Mouse (Mus musculus) left cerebral cortex, postnatal 14 days (tissue): ENCODE measurements around the gene 2410002F23Rik. TPM values are rescaled to one million over a fixed set of nuclear protein-coding genes. Genes with fewer than 3 reads are reported as not detected.
"Not testable (repeated sequence)": the region's sequence is repeated elsewhere in the genome, so short reads cannot be mapped to it uniquely, and the experiment has no call there.

Experiments used
- DNase-seq, 2 experiments: peaks; one replicate each; pipeline ENCODE4 v3.0.0; 2021 to 2022; ENCODE audit warnings: low spot score in 2 of 2, mixed read lengths in 1 of 2
- intact Hi-C: fragments of 180-260 bp; cut with DNase I; formaldehyde crosslinking; loops from one replicate; pipeline ENCODE4 v1.15.1; 2025
- long read RNA-seq, 2 experiments: library from polyadenylated mRNA; stranded (forward); transcript quantifications; one replicate each; pipeline ENCODE4 v2.0.0; 2021
- total RNA-seq, 2 experiments: library from RNA; stranded (reverse); gene quantifications; 2 replicates each; pipeline ENCODE4 v1.2.3; 2021

Gene 2410002F23Rik
- 10 to 100 TPM; 88.7 to 94.1 TPM for total RNA-seq
- long read RNA-seq, experiment 1, transcript 2410002F23Rik-201 (6 exons, 1,982 nt): major isoform, 55 of 88 reads
- long read RNA-seq, experiment 1, transcript 2410002F23Rik-208 (6 exons, 784 nt): minor isoform, 13 of 88 reads
- long read RNA-seq, experiment 1, partial matches to known transcripts: 3 of 88 reads
- long read RNA-seq, experiment 1, other reads (novel, unspliced or antisense): 12 of 88 reads
- long read RNA-seq, experiment 2, transcript 2410002F23Rik-201 (6 exons, 1,982 nt): major isoform, 42 of 73 reads
- long read RNA-seq, experiment 2, transcript 2410002F23Rik-208 (6 exons, 784 nt): minor isoform, 10 of 73 reads
- long read RNA-seq, experiment 2, partial matches to known transcripts: 4 of 73 reads
- long read RNA-seq, experiment 2, other reads (novel, unspliced or antisense): 13 of 73 reads

DNA sequence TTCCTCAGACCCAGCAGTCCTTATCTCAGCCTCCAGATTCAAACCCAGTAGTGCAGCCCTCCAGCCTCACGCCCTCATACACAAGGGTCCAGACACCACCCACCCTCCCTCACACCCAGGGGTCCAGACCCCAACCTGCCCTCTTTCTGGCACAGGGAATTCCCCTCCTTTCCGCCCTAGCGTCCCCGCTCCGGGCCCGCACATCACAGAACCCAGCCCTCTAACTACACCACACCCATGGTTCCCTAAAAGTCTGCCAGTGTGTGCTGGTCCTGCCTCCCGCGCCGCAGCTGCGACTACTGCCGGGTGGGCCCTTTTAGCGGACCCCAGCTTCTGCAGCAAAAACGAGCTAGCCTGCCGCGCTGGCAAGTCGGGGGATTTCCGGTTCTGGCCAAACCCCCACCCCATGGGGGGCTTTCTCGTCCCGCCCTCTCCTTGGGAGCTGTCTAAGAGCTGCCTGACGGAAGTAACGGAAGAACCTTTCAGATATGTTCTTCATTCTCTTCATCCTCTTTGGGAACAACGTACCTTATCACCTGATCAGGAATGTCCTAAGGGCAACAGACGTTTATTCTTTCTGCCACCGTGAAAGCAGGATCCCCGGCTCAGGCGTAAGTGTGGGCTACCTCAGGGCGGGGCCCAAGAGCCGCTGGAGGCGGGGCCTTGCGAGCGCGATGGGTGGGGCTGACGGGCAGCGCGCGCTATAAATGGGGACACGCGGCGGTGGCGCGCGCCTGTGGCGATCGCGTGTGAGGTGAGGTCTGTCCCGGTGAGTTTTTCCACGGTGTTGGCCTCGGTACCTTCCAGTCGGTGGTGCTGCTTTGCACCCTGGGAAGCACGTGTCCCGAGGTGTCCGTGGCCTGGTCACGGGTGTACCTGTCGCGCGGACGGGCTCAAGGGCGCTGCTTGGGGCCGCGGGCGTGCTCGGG, at the start of gene 2410002F23Rik, which contains the start of gene 1700028J19Rik:
Gene 2410002F23Rik, plus strand, starts transcription at position 668 of the 929 bp plus-strand sequence.
Gene 1700028J19Rik, minus strand, starts transcription at position 641 of the 929 bp plus-strand sequence.
- DNase-seq: peak; percentile 90 to 92
- intact Hi-C loops: no loop called here

DNA sequence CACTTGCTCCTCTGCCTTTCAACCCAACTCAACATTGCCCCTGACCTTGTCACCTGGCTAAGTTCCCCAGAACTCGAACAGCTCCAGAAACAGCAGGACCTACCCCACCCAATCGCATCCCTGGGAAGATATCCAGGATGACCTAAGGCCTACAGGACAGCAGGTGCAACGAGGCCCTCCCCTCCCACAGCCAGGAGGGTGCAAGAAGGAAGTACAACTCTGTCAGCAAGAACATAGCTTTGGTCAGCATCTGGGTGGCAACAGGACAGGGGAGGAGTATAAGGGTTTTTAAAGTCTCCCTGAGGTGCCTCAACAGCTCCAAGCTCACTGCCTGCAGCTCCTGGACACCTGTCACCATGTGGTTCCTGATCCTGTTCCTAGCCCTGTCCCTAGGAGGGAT, 48.6 kb upstream of the 2410002F23Rik start, which contains the start of gene Klk1b3:
Gene Klk1b3, plus strand, starts transcription at position 301 of the 400 bp plus-strand sequence.
- DNase-seq: no peak
- intact Hi-C loops: no loop called here

DNA sequence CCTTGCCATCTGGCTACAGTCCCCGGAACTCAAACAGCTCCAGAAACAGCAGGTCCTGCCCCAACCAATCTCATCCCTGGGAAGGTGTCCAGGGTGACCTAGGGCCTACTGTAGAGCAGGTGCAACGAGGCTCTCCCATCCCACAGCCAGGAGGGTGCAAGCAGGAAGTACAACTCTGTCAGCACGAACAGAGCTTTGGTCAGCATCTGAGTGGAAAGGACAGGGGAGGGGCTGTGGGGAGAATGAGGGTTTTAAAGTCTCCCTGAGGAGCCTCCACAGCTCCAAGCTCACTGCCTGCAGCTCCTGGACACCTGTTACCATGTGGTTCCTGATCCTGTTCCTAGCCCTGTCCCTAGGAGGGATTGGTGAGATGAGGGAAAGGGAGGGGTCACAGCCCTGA, 39.4 kb upstream of the 2410002F23Rik start, which contains the start of gene Klk1b4:
Gene Klk1b4, plus strand, starts transcription at position 301 of the 400 bp plus-strand sequence.
- DNase-seq, intact Hi-C loops: not testable (repeated sequence)

DNA sequence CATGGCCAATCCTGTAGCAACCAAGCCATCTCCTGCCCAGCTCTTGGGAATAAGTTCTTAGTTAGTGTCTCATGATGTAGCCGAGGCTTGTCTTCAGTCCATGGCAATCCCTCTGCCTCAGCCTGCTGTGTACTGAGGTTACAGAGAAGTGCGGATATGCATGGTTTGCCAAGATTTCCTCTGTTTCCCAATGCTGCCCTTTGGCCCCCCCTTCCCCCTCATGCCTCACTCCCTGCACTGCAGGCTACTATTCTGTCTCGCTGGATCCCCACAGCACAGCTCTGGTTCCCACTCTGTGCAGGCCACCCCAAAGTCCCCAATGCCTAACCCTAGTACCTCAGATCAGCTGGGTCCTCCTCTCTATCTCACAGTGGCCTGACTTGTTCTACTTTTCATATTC, 38.2 kb upstream of the 2410002F23Rik start:
- no peak for DNase-seq
- intact Hi-C loops: no loop called here

DNA sequence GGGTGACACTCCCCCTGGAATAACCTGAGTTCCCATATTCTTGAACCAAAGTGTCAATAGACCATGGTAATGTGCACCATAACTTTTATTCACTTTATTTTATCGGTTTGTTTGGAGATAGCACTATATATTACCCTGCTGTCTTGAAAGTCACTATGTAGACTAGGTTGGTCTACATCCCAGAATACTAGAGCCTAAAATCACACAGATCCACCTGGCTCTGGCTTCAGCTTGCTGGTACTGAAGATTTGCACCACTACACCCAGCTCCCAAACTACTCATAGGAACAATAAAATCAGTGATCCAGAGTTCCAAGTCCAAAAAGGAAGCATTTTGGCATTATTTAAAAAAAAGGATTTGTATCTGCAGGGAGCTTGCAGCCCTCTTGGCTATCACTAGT, 30.9 kb upstream of the 2410002F23Rik start, which contains the start of gene Klk1b5:
Gene Klk1b5, plus strand, starts transcription at position 301 of the 400 bp plus-strand sequence.
- DNase-seq: no peak
- intact Hi-C loops: no loop called here

DNA sequence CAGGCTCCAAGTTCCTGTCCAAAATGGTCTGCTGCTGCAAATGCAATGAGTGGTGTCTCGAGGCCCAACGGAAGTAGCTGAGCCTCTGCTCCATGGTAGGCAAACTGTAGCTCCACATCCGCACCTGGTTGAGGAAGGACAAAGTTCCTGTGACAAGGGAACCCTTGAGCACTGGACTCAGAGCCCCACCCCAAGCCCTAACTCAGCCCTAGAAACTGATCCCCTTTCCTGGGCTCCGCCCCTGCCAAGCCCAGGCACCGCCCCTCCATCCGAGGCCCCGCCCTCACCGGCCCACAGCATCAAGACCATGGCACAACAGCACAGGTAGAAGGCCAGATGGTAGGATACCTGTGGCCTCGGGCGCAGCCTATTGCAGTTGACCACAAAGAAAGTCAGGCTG, 24.9 kb upstream of the 2410002F23Rik start:
- intact Hi-C loops, DNase-seq: not testable (repeated sequence)

DNA sequence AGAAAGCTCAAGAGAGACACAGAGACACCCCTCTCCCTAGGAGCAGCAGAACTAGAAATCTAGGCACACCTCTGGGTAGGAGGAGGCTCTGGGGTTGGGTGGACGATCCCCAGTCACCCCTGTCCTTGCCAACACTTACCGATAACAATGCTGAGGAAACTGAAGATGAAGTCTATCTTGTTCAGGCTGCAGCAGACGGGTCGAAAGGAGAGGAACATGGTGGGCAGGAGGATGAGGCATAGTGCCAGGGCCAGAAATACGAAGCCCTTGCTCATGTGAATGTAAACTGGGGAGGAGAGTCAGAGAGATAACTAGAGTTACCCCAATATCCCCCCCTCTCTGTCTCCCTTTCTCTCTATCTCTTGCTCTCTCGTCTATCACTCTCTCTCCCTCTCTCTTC, 24.2 kb upstream of the 2410002F23Rik start:
- DNase-seq, intact Hi-C loops: not testable (repeated sequence)

DNA sequence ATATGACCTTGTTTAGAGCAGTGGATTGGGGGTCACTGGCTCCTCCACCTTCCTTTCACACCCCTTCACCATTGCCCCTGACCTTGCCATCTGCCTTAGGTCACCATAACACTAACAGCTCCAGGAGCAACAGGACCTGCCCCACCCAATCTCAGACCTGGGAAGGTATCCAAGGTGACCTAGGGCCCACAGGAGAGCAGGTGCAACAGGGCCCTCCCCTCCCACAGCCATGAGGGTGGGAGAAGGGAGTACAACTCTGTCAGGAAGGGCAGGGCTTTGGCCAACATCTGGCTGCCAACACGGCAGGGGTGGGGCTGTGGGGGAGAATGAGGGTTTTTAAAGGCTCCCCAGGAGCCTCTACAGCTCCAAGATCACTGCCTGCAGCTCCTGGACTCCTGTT, 21.4 kb upstream of the 2410002F23Rik start, which contains the start of gene Klk1:
Gene Klk1, plus strand, starts transcription at position 285 of the 400 bp plus-strand sequence.
- DNase-seq: no peak
- intact Hi-C loops: no loop called here

DNA sequence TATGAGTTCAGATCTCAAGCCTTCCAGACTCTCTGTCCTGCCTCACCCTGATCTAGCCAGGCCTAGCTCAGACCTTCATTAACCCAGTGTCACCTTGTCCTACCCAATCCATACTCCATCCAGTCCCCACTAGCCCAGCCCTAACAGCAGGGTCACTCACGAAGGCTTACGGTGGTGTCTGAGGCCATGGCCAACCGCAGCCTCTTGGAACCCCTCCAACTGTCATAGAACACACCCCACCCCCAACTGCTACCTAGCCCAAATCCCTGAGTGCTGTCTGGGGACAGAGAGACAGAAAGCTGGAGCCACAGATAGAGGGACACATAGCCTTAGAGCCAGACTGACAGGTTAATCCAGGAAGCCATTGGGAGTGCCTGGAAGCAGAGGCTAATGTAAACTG, 10.6 kb upstream of the 2410002F23Rik start, which contains the start of gene Gm36864:
Gene Gm36864, plus strand, starts transcription at position 269 of the 400 bp plus-strand sequence.
- DNase-seq: no peak

DNA sequence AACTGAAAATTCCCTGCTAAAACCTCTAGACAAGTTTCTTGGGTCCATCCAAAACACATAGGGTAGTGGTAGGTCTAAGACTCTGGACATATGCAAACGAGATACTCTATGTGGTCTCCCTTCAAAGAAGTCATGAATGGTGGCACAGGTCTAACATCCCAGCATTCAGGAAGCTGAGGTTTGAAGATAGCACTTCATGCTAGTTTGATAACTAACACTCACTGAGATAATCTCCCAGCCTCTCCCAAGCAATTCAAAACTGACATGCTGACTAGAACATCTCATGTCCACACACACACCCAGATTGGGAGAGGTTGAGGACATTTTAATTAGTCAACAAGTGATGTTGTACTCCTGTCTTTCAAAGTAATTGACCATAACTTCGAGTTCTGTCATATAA, 6.6 kb upstream of the 2410002F23Rik start:
- DNase-seq: no peak
- intact Hi-C loops: no loop called here

More for the DNA sequence above, 10.6 kb upstream of the 2410002F23Rik start, which contains the start of gene Gm36864:
- intact Hi-C loops: no loop called here

DNA sequence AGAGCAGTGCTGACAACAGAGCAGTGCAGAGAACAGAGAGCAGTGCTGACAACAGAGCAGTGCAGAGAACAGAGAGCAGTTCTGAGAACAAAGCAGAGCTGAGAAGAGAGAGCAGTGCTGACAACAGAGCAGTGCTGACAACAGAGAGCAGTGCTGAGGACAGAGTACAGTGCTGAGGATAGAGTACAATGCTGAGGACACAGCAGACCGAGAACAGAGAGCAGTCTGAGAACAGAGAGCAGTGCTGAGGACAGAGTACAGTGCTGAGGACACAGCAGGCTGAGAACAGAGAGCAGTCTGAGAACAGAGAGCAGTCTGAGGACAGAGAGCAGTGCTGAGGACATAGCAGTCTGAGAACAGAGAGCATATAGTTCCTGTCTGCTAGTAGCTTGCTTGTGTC, 5.8 kb upstream of the 2410002F23Rik start:
- intact Hi-C loops: no loop called here
- no peak for DNase-seq

DNA sequence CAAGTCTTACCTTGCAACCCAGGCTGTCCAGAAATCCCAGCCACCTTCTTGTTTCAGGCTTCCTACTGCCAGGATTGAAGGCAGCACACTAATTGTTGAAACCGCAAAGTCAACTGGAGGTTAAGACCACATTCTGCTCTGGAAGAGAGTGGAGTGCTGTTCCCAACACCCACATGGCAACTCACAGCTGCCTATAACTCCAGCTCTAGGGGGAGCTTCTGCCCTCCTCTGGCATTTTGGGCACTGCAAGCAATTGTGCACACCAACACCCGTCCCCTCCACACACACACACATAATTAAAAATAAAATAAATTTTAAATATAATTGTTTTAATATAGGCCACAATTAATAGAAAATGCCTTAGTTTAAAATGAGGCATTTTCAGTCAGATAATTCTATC, 5.4 kb upstream of the 2410002F23Rik start:
- no peak for DNase-seq
- intact Hi-C loops: no loop called here

DNA sequence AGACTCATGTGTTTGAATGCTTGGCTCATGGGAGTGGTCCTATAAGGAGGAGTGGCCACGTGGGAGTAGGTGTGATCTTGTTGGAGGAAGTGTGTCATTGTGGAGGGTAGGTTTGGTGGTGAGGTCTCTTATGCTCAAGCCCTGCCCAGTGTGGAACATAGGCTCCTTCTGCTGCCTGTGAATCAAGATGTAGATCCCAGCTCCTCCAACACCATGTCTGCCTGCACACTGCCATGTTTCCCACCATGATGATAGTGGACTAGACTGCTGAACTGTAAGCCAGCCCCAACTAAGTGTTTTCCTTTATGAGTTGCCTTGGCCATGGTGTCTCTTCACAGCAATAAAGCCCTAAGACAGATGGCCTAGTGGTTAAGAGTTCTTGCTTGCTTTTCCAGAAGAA, 2.4 kb upstream of the 2410002F23Rik start:
- DNase-seq: no peak
- intact Hi-C loops: no loop called here

DNA sequence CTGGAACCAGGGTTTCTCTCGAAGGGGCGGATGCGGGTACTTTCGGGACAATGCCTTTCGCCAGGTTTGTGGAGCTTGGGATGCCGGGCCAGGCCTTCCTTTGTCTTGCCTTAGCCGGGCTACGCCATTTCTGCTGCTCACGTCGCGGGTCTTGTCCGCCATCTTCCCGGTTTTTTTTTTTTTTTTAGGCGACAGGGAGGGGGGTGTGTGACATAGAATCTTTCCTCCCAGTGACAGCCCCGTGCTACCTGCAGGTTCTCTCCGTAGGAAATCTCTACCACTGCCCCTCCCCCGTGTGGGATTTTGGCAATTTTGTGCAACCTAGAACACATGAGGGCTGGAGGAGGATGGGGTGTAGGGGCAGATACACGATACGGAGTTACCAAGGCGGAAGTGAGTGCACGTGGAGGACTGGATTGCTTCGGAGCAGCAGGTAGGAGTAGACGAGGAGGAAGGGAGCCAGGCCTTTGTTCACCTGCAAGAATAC, 505 bp downstream of the 2410002F23Rik start:
- intact Hi-C loops: no loop called here
- peak in 1 of 2 experiments; percentile 70 for DNase-seq

DNA sequence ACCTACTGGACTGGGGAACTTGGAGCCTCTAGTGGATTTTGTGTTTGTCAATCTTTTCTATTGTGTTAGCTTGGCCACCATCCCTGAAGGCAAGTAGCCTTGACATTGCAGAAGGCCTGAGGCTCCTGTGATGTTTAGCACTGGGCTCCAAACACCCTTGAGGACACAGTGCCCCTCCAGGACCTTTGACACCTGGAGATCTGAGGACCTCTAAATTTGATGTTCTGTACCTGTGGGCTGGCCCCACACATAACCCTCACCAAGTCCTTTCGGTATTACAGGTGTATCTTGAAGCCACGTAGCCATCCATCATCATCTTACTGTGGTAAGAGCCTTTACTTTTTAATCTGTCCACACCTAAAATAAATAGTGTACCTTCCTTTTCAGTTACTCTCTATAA, 1.4 kb downstream of the 2410002F23Rik start:
- intact Hi-C loops: no loop called here
- no peak for DNase-seq

DNA sequence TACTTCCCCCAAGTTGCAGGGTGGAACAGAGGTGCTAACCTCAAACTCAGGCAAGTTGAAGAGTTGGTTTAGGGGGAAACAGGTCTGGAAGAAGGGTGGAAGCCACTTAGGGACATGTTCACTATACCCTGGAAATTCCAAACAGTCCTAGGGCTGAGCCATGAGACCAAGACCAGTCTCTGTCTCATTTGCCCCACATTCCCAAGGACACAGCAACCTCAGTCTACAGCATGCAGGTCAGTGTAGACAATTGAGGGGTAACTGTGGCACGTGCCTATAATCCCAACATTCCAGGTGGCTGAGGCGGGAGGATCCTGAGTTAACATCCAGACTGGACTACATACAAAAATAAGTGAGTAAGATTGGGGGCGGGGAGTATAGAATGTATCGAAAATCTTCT, 2.7 kb downstream of the 2410002F23Rik start:
- no peak for DNase-seq
- intact Hi-C loops: no loop called here

DNA sequence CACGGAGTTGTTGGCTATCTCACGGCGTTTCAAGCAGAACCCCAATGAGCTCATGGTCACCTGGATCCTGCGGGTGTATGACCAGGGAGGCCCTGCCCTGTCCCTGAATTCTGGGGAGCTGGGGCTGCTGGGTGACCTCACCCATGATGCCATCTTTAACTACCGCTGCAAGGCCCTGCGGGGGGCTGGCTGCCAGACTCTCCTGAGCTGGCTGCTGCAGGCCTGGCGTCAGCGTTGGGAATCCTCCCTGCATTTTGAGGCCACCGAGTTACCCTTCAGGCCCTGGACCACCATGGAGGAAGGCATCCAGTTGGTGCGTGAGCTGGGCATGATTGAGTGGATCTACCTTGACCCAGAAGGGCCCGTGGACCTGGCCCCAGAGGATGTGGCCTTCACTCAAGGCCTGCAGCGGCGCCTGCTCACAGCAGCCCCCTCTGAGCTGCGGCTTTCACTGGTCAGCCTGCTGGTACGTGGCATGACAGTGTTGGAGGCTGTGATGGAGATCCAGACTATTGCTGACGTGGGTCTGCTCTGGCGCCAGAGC, 4.3 kb downstream of the 2410002F23Rik start:
- DNase-seq, intact Hi-C loops: not testable (repeated sequence)

DNA sequence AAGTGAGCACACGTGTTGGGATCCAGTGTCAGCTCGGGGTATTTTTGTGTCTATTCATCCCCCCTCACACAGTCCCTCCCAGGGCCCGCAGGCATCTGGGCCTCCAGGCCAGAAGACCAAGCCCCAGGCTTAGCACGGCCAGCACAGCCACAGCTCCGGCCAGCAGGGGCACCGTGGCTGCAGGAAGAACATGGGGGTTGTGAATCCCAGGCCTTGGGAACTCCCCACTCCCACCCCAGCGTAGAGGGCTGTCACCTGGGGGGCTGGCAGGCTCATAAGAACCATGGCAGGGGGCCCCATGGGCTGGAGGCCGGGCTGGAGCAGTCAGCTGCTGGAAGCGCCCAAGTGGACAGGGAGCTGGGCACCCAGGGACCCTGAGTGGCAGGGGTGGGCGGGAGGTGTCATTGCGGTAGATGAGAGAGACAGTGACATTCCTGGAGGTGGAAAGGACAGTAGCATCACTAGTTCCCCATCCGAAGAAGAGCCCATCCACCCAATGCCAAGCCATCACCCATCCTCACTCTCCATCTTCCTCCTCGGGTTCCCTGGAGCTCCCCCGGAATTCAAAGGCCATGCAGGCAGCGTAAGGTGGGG, 6.6 kb downstream of the 2410002F23Rik start:
- DNase-seq: no peak
- intact Hi-C loops: no loop called here

DNA sequence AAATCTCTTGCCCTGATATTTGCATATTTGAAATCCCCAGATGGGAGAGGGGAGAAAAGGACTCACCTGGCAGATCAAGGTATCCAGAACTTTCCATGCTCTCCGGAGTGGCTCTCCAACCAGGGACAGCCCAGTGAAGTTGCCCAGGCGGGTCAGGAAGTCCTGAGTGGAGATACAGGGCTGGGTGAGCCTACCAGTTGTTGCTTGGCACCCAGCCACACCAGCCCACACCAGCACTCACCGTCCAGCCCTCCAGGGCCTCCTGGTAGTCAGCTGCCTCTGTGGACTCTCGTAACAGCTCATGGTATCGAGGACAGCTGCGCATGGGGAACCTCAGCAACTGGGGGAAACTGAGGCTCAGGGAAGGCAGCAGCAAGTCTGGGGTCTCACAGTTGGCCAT, 8.4 kb downstream of the 2410002F23Rik start:
- intact Hi-C loops: loop anchor here (5.0 kb wide), 1 partner anchor 222 kb away; no protein-coding TSS in a partner anchor
- DNase-seq: no peak
